Mouse (Mus musculus): ENCODE data around the gene Rpn1.

The Rpn1 gene

GRCm38 (mm10) chr6:88065116-88065515 lies 19.2 kb upstream of the Rpn1 start:
- no peak for DNase-seq (ENCODE audit: extremely low read depth, low read depth, low spot score)

GRCm38 (mm10) chr6:88065968-88066367 lies 18.3 kb upstream of the Rpn1 start:
- no peak for DNase-seq (ENCODE audit: extremely low read depth, low read depth, low spot score)

- DNase-seq (ENCODE audit: extremely low read depth, low read depth, low spot score), result no peak
Measured at GRCm38 (mm10) chr6:88067722-88068121, 16.6 kb upstream of the Rpn1 start.

- DNase-seq (ENCODE audit: extremely low read depth, low read depth, low spot score), result no peak
Measured at GRCm38 (mm10) chr6:88068739-88069138, 15.5 kb upstream of the Rpn1 start.

- no peak for DNase-seq (ENCODE audit: extremely low read depth, low read depth, low spot score)
Measured at GRCm38 (mm10) chr6:88070468-88070867, 13.8 kb upstream of the Rpn1 start.

- DNase-seq (ENCODE audit: extremely low read depth, low read depth, low spot score), result no peak
Measured at GRCm38 (mm10) chr6:88071216-88071615, 13.1 kb upstream of the Rpn1 start.

GRCm38 (mm10) chr6:88074752-88075554 lies 9.3 kb upstream of the Rpn1 start:
- peak; percentile 67 for DNase-seq (ENCODE audit: extremely low read depth, low read depth, low spot score)

GRCm38 (mm10) chr6:88075960-88076517 lies 8.2 kb upstream of the Rpn1 start:
- no peak for DNase-seq (ENCODE audit: extremely low read depth, low read depth, low spot score)

- DNase-seq (ENCODE audit: extremely low read depth, low read depth, low spot score), result no peak
Measured at GRCm38 (mm10) chr6:88083095-88083494, 1.2 kb upstream of the Rpn1 start.

GRCm38 (mm10) chr6:88083672-88084071 lies 610 bp upstream of the Rpn1 start:
- DNase-seq (ENCODE audit: extremely low read depth, low read depth, low spot score), result no peak

GRCm38 (mm10) chr6:88088971-88089370 lies 4.7 kb downstream of the Rpn1 start:
- DNase-seq (ENCODE audit: extremely low read depth, low read depth, low spot score), result no peak

GRCm38 (mm10) chr6:88095377-88095776 lies 11.1 kb downstream of the Rpn1 start:
- DNase-seq (ENCODE audit: extremely low read depth, low read depth, low spot score), result no peak

- DNase-seq (ENCODE audit: extremely low read depth, low read depth, low spot score), result no peak
Measured at GRCm38 (mm10) chr6:88102096-88102495, 17.8 kb downstream of the Rpn1 start.

- DNase-seq (ENCODE audit: extremely low read depth, low read depth, low spot score), result peak; percentile 5
Measured at GRCm38 (mm10) chr6:88105783-88106611, 21.7 kb downstream of the Rpn1 start.

- no peak for DNase-seq (ENCODE audit: extremely low read depth, low read depth, low spot score)
Measured at GRCm38 (mm10) chr6:88106612-88107123, 22.4 kb downstream of the Rpn1 start.

- DNase-seq (ENCODE audit: extremely low read depth, low read depth, low spot score), result peak; percentile 13
Measured at GRCm38 (mm10) chr6:88107661-88108535, 23.6 kb downstream of the Rpn1 start.

- no peak for DNase-seq (ENCODE audit: extremely low read depth, low read depth, low spot score)
Measured at GRCm38 (mm10) chr6:88113139-88113538, 28.9 kb downstream of the Rpn1 start.

- no peak for DNase-seq (ENCODE audit: extremely low read depth, low read depth, low spot score)
Measured at GRCm38 (mm10) chr6:88114414-88114813, 30.1 kb downstream of the Rpn1 start.

GRCm38 (mm10) chr6:88116347-88117183 lies 32.3 kb downstream of the Rpn1 start:
- DNase-seq (ENCODE audit: extremely low read depth, low read depth, low spot score), result peak; percentile 55

- DNase-seq (ENCODE audit: extremely low read depth, low read depth, low spot score), result no peak
Measured at GRCm38 (mm10) chr6:88117184-88117575, 32.9 kb downstream of the Rpn1 start.
